Mouse (Mus musculus): ENCODE measurements around the gene Xirp1. TPM values are rescaled to one million over a fixed set of nuclear protein-coding genes. Genes with fewer than 3 reads are reported as not detected.

Xirp1 gene
- polyA plus RNA-seq, 1 experiment from 2014 or later, result 0.25 TPM

- peak overlapping the region; percentile 56 for H3K4me3 ChIP-seq
- 2% methylated on average over 48 of the region's 48 CpGs for WGBS
- H3K4me2 ChIP-seq (replicated peaks), result peak overlapping the region; percentile 88
- peaks cover 13% of the 10 kb centered on the region for H3K27me3 ChIP-seq (replicated peaks)
- peak overlapping the region; percentile 56 for H3K9ac ChIP-seq
- peaks cover 43% of the 10 kb centered on the region for H3K4me1 ChIP-seq
- H3K36me3 ChIP-seq, result no peaks in the 10 kb centered on the region
- no peak overlapping the region for H3K27ac ChIP-seq
- ATAC-seq (ENCODE audit: low FRiP score, low read depth), result peak; percentile 3; the same call in 1 of the 2 replicates
- H3K9me3 ChIP-seq, result no peaks in the 10 kb centered on the region
Measured at GRCm38 (mm10) chr9:119982956-119983551, 40.3 kb downstream of the Xirp1 start.

GRCm38 (mm10) chr9:119982241-119982811, 41.1 kb downstream of the Xirp1 start:
- WGBS, result 4% methylated on average over 11 of the region's 11 CpGs
- Histone ChIP-seq H3K9me3 (no peaks in the 10 kb centered on the region), H3K4me1 (peaks cover 50% of the 10 kb centered on the region), H3K27ac (no peak overlapping the region), H3K36me3 (no peaks in the 10 kb centered on the region), H3K27me3 (replicated peaks) (peaks cover 13% of the 10 kb centered on the region), H3K4me3 (peak overlapping the region; percentile 56; the same call in 1 of the 2 replicates), H3K9ac (no peak overlapping the region), H3K4me2 (replicated peaks) (peak overlapping the region; percentile 88)
- peak; percentile 9; the same call in 1 of the 2 replicates for ATAC-seq (ENCODE audit: low FRiP score, low read depth)

GRCm38 (mm10) chr9:119981183-119982179, 41.9 kb downstream of the Xirp1 start:
- Histone ChIP-seq H3K36me3 (no peaks in the 10 kb centered on the region), H3K27me3 (replicated peaks) (peaks cover 13% of the 10 kb centered on the region), H3K27ac (peak overlapping the region; percentile 46; the same call in 1 of the 2 replicates), H3K4me3 (peak overlapping the region; percentile 20), H3K4me1 (peaks cover 53% of the 10 kb centered on the region), H3K9me3 (no peaks in the 10 kb centered on the region), H3K9ac (0 out of 2 replicates have a peak overlapping the region, but pooled peaks have one; percentile 21), H3K4me2 (replicated peaks) (peak overlapping the region; percentile 88)
- peak; percentile 30 for ATAC-seq (ENCODE audit: low FRiP score, low read depth)
- 2% methylated on average over 16 of the region's 16 CpGs for WGBS

- Histone ChIP-seq H3K27ac (no peak overlapping the region), H3K4me2 (replicated peaks) (peak overlapping the region; percentile 88), H3K9me3 (no peaks in the 10 kb centered on the region), H3K4me1 (peaks cover 53% of the 10 kb centered on the region), H3K36me3 (no peaks in the 10 kb centered on the region), H3K9ac (no peak overlapping the region), H3K4me3 (no peak overlapping the region), H3K27me3 (replicated peaks) (peaks cover 13% of the 10 kb centered on the region)
- ATAC-seq (ENCODE audit: low FRiP score, low read depth), result no peak
- WGBS, result 10% methylated on average over 4 of the region's 4 CpGs
Measured at GRCm38 (mm10) chr9:119980770-119981182, 42.6 kb downstream of the Xirp1 start.

GRCm38 (mm10) chr9:119979749-119980148, 43.6 kb downstream of the Xirp1 start:
- no peak overlapping the region for H3K4me3 ChIP-seq
- no peak overlapping the region for H3K9ac ChIP-seq
- no peak overlapping the region for H3K27ac ChIP-seq
- H3K4me2 ChIP-seq (replicated peaks), result no peak overlapping the region
- WGBS, result 50% methylated on average over 2 of the region's 2 CpGs
- no peaks in the 10 kb centered on the region for H3K36me3 ChIP-seq
- H3K9me3 ChIP-seq, result no peaks in the 10 kb centered on the region
- no peak for ATAC-seq (ENCODE audit: low FRiP score, low read depth)
- peaks cover 53% of the 10 kb centered on the region for H3K4me1 ChIP-seq
- H3K27me3 ChIP-seq (replicated peaks), result peaks cover 13% of the 10 kb centered on the region

- no peak overlapping the region for H3K4me3 ChIP-seq
- peaks cover 47% of the 10 kb centered on the region for H3K4me1 ChIP-seq
- no peak overlapping the region for H3K9ac ChIP-seq
- no peak overlapping the region for H3K4me2 ChIP-seq (replicated peaks)
- H3K36me3 ChIP-seq, result no peaks in the 10 kb centered on the region
- no peak for ATAC-seq (ENCODE audit: low FRiP score, low read depth)
- H3K27ac ChIP-seq, result no peak overlapping the region
- 82% methylated on average over 6 of the region's 6 CpGs for whole genome bisulfite sequencing
- H3K27me3 ChIP-seq (replicated peaks), result peaks cover 12% of the 10 kb centered on the region
- no peaks in the 10 kb centered on the region for H3K9me3 ChIP-seq
Measured at GRCm38 (mm10) chr9:119978811-119979441, 44.5 kb downstream of the Xirp1 start.

GRCm38 (mm10) chr9:119978151-119978810, 45.1 kb downstream of the Xirp1 start:
- no peak overlapping the region for H3K4me2 ChIP-seq (replicated peaks)
- 61% methylated on average over 9 of the region's 9 CpGs for WGBS
- H3K9me3 ChIP-seq, result no peaks in the 10 kb centered on the region
- ATAC-seq (ENCODE audit: low FRiP score, low read depth), result no peak
- H3K4me1 ChIP-seq, result peaks cover 44% of the 10 kb centered on the region
- no peak overlapping the region for H3K9ac ChIP-seq
- H3K27me3 ChIP-seq (replicated peaks), result peaks cover 5% of the 10 kb centered on the region
- H3K4me3 ChIP-seq, result no peak overlapping the region
- no peaks in the 10 kb centered on the region for H3K36me3 ChIP-seq
- no peak overlapping the region for H3K27ac ChIP-seq

- WGBS, result 66% methylated on average over 5 of the region's 5 CpGs
- H3K9me3 ChIP-seq, result no peaks in the 10 kb centered on the region
- no peak overlapping the region for H3K27ac ChIP-seq
Measured at GRCm38 (mm10) chr9:119977557-119978060, 45.8 kb downstream of the Xirp1 start.

GRCm38 (mm10) chr9:119976704-119977556, 46.5 kb downstream of the Xirp1 start:
- H3K9me3 ChIP-seq, result no peaks in the 10 kb centered on the region
- no peak overlapping the region for H3K27ac ChIP-seq
- H3K4me2 ChIP-seq (replicated peaks), result no peak overlapping the region
- H3K36me3 ChIP-seq, result no peaks in the 10 kb centered on the region
- no peak for ATAC-seq (ENCODE audit: low FRiP score, low read depth)
- H3K9ac ChIP-seq, result no peak overlapping the region
- peaks cover 30% of the 10 kb centered on the region for H3K4me1 ChIP-seq
- no peak overlapping the region for H3K4me3 ChIP-seq
- no peaks in the 10 kb centered on the region for H3K27me3 ChIP-seq (replicated peaks)
- WGBS, result 47% methylated on average over 17 of the region's 17 CpGs

More at GRCm38 (mm10) chr9:119977557-119978060, 45.8 kb downstream of the Xirp1 start:
- Histone ChIP-seq H3K4me2 (replicated peaks) (no peak overlapping the region), H3K36me3 (no peaks in the 10 kb centered on the region), H3K27me3 (replicated peaks) (no peaks in the 10 kb centered on the region), H3K4me1 (peaks cover 37% of the 10 kb centered on the region), H3K9ac (no peak overlapping the region), H3K4me3 (no peak overlapping the region)
- no peak for ATAC-seq (ENCODE audit: low FRiP score, low read depth)

GRCm38 (mm10) chr9:119975286-119975685, 48.1 kb downstream of the Xirp1 start:
- no peak overlapping the region for H3K4me2 ChIP-seq (replicated peaks)
- no peak overlapping the region for H3K4me3 ChIP-seq
- no peaks in the 10 kb centered on the region for H3K27me3 ChIP-seq (replicated peaks)
- H3K4me1 ChIP-seq, result peaks cover 24% of the 10 kb centered on the region
- no peak overlapping the region for H3K27ac ChIP-seq
- no peak for ATAC-seq (ENCODE audit: low FRiP score, low read depth)
- H3K36me3 ChIP-seq, result no peaks in the 10 kb centered on the region
- H3K9me3 ChIP-seq, result no peaks in the 10 kb centered on the region
- 96% methylated on average over 4 of the region's 4 CpGs for WGBS
- no peak overlapping the region for H3K9ac ChIP-seq
